Mouse (Mus musculus) kidney, embryonic 14.5 days (tissue): ENCODE data around the gene Prune2. TPM values are rescaled to one million over a fixed set of nuclear protein-coding genes. Genes with fewer than 3 reads are reported as not detected.

Source experiments
- ATAC-seq: fragments of 200-750 bp; cut with Nextera tagmentation; 2 replicates; pipeline ENCODE4 v1.8.0; 2017; ENCODE audit warnings: moderate number of reproducible peaks, mild to moderate bottlenecking, moderate TSS enrichment, moderate library complexity; ENCODE audit not compliant: low FRiP score, low TSS enrichment
- H3K27ac ChIP-seq: fragments of 300-500 bp; sonication (generic); 2 replicates; pipeline ENCODE4 v1.5.1; 2014; ENCODE audit warnings: low read depth, mild to moderate bottlenecking, low read length, moderate library complexity, mixed read lengths
- H3K27me3 ChIP-seq: fragments of 300-500 bp; sonication (generic); 2 replicates; pipeline ENCODE4 v1.6.1; 2014; ENCODE audit warnings: mild to moderate bottlenecking, low read length; ENCODE audit not compliant: control insufficient read depth, insufficient read depth
- H3K36me3 ChIP-seq: fragments of 300-500 bp; sonication (generic); 2 replicates; pipeline ENCODE4 v1.6.1; 2014; ENCODE audit warnings: low read length, mixed read lengths; ENCODE audit not compliant: control insufficient read depth, insufficient read depth
- H3K4me1 ChIP-seq: fragments of 300-500 bp; sonication (generic); 2 replicates; pipeline ENCODE4 v1.6.1; 2014; ENCODE audit warnings: low read length, mixed read lengths; ENCODE audit not compliant: control insufficient read depth, insufficient read depth
- H3K4me2 ChIP-seq: fragments of 300-500 bp; sonication (generic); replicated peaks from 2 replicates; pipeline ENCODE4 v1.6.1; 2014; ENCODE audit warnings: low read depth, mild to moderate bottlenecking, low read length
- H3K4me3 ChIP-seq: fragments of 300-500 bp; sonication (generic); 2 replicates; pipeline ENCODE4 v1.5.1; 2014; ENCODE audit warnings: mild to moderate bottlenecking, low read length
- H3K9ac ChIP-seq: fragments of 300-500 bp; sonication (generic); 2 replicates; pipeline ENCODE4 v1.6.1; 2014; ENCODE audit warnings: low read depth, mild to moderate bottlenecking, low read length, moderate library complexity
- H3K9me3 ChIP-seq: fragments of 300-500 bp; sonication (generic); 2 replicates; pipeline ENCODE4 v1.6.1; 2016; ENCODE audit warnings: low read length; ENCODE audit not compliant: control insufficient read depth
- WGBS: fragments of 180-500 bp; shearing (Covaris S2); extraction: QIAGEN DNeasy Blood & Tissue Kit; methylation state at CpG from one replicate; pipeline ENCODE4 v1.1.7; 2014; 5-methylcytosine and 5-hydroxymethylcytosine counted together
- polyA plus RNA-seq: library from polyadenylated mRNA; unstranded; fragments of >200 nt; fragmentation: Nextera tagmentation; extraction: Ambion mirVana; gene quantifications from 2 replicates; pipeline ENCODE4 v1.2.1, GENCODE M21; 2014

Prune2 gene
- 0.94 and 2.2 TPM in 2 replicates for polyA plus RNA-seq

DNA sequence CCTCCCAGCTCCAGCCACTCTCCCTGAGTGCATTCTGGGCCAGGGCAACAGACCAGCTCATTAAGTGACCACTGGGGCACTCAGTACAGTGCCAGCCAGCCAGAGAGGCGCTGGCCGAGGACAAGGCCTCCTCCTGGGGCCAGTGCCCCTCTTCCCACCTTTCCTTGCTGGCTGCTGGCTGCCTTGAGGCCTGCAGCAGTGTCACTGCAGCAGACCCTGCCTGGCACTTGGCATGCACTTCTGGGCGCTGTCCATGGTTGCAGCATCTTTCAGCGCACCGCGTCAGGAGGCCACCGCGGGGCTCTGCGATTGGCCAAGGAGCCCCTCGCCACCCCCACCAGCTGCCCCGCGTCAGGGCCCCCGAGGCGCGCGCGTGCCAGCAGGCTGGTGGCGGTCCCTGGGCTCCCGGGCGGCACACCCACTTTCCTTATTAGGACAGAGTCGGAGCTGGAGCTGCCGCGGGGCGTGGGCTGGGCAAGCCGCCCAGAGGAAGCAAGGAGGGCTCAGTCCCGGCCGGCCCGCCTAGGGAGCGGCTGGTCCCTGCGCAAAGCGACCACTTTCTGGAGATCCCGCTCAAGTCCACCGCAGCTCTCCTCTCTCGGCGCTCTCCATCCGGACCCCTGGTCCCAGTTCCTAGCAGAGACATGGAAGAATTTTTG, at the start of gene Prune2:
Gene Prune2, plus strand, starts transcription at position 506 of the 659 bp plus-strand sequence.
- Histone ChIP-seq H3K9ac (peak within 1 kb of the TSS; percentile 1; the same call in 1 of the 2 replicates), H3K27ac (no peak within 1 kb of the TSS), H3K4me1 (no peaks in the 10 kb centered on the region; the same call in 1 of the 2 replicates), H3K4me3 (peak within 1 kb of the TSS; percentile 36), H3K27me3 (peaks cover 22% of the 10 kb centered on the region), H3K36me3 (no peaks in the 10 kb centered on the region), H3K4me2 (peak within 1 kb of the TSS; percentile 71), H3K9me3 (no peaks in the 10 kb centered on the region)
- ATAC-seq = peak; percentile 97
- WGBS = 0% methylated on average over 32 of the region's 36 CpGs

DNA sequence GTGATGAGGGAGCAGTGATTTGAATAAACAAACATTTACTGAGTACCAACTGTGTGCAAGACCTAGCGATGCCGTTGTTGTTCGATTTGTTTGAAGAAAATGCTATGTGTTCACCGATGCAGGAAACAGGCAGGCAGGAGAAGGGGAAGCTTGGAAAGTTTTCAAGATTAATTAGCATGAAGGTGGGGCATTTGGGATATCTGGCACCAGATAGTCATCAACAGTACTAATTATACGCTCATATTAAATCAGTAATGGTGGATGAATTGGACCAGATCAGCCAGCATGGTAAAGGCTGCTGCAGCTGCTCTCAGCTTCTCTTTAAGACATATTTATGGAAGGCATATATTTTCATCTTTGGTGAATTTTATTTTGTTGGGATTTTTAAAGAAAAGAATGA, 44.4 kb upstream of the Prune2 start:
- no peak for ATAC-seq
- 80% methylated on average over 5 of the region's 5 CpGs for WGBS
- H3K4me3 ChIP-seq = no peak overlapping the region
- no peaks in the 10 kb centered on the region for H3K36me3 ChIP-seq
- H3K4me1 ChIP-seq = no peaks in the 10 kb centered on the region
- H3K27ac ChIP-seq = no peak overlapping the region
- no peak overlapping the region for H3K4me2 ChIP-seq
- no peaks in the 10 kb centered on the region for H3K27me3 ChIP-seq
- H3K9me3 ChIP-seq = no peaks in the 10 kb centered on the region
- H3K9ac ChIP-seq = no peak overlapping the region

DNA sequence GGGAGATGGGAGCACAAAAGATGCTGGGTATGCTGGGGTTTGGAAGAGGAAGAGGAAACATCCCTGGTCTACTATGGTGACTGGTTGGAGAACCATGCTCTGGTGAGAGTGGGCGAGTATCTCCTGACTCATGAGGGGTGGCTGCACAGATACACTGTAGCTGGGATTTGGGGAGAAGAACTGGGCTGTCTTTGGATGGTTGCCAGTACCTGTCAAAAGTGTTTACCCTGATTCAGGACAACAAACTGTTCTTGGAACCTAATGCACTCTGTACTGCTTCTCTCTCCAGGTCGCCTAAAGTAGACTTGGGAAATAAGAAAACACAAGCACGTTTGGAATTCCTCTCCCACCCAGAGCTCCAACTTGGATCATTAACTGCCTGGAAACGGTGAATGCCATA, 31.4 kb upstream of the Prune2 start:
- ATAC-seq = no peak
- Histone ChIP-seq H3K4me1 (no peaks in the 10 kb centered on the region), H3K27ac (no peak overlapping the region), H3K9me3 (no peaks in the 10 kb centered on the region), H3K36me3 (no peaks in the 10 kb centered on the region), H3K4me3 (no peak overlapping the region), H3K4me2 (no peak overlapping the region), H3K27me3 (no peaks in the 10 kb centered on the region), H3K9ac (no peak overlapping the region)
- 79% methylated on average over 4 of the region's 4 CpGs for WGBS

DNA sequence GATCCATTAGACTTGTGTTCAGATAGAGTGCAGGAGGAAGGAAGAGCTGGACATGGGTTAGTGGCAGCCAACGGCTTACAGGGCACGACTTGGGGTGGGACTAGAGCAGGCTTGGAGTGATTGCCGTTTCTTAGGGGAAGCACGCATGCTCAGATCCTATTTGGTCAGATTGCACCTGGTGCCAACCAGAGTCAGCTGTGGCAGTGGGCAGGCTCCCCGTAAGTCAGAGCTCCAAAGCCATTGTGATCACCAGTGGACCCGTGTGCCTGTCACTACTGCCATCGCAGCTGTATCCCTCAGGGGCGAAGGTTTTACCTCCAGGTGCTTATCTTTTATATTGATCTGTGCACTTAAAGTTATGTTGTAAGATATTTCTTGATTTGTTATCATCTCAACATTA, 21.3 kb upstream of the Prune2 start:
- H3K4me3 ChIP-seq = no peak overlapping the region
- no peak overlapping the region for H3K4me2 ChIP-seq
- no peak overlapping the region for H3K9ac ChIP-seq
- 73% methylated on average over 8 of the region's 8 CpGs for WGBS
- H3K27ac ChIP-seq = no peak overlapping the region
- no peak for ATAC-seq
- H3K27me3 ChIP-seq = no peaks in the 10 kb centered on the region
- H3K4me1 ChIP-seq = no peaks in the 10 kb centered on the region
- H3K36me3 ChIP-seq = no peaks in the 10 kb centered on the region
- H3K9me3 ChIP-seq = no peaks in the 10 kb centered on the region

DNA sequence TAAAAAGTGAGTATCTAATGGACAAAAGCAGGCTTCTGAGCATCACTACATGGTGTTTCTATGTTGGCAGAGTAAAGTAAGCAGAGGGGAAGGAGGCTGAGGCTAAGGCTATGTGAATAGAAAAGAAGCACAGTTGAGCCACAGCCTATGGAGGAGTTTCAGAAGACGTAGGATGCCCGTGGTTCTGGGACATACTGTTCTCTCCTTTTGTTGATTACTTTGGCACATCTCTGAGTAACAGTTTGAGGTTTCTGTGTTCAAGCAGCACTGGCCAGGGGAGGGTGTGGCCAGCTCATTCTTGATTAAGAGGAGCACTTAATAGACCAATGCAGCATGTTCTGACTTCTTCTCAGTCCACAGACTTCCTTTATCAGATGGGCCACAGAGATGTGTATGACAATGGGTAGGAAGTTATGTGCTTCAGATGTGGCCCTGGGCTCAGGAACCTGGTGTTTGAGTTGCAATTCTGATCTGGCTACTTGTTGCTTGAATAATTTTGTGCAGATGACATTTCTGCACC, 7.1 kb upstream of the Prune2 start:
- ATAC-seq = no peak

DNA sequence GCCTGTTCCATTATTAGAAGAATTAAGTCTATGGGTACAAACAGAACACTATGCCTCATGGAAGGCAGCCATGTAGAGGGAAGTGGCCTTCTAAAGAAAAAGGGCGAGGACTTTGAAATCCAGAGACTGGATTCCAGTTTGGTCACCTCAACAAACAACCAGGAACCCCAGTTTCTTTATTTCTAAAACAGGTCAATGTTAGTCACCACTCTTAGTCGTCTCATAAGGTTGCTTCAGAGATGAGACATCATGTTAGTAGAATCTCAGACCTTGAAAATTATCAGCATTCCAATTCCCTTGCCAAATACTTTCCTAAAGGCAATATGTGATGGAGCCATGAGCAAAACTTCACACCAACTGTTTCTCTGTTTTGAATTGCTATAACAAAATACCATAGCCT, 6.6 kb upstream of the Prune2 start:
- ATAC-seq = no peak
- Histone ChIP-seq H3K9ac (no peak overlapping the region), H3K9me3 (no peaks in the 10 kb centered on the region), H3K27ac (no peak overlapping the region), H3K36me3 (no peaks in the 10 kb centered on the region), H3K4me3 (no peak overlapping the region), H3K4me2 (no peak overlapping the region), H3K4me1 (no peaks in the 10 kb centered on the region), H3K27me3 (peaks cover 4% of the 10 kb centered on the region; the same call in 1 of the 2 replicates)
- WGBS = 82% methylated on average over 2 of the region's 2 CpGs

More for the DNA sequence above, 7.1 kb upstream of the Prune2 start:
- WGBS = 91% methylated on average over 2 of the region's 2 CpGs
- Histone ChIP-seq H3K4me3 (no peak overlapping the region), H3K9ac (no peak overlapping the region), H3K4me1 (no peaks in the 10 kb centered on the region), H3K36me3 (no peaks in the 10 kb centered on the region), H3K27ac (no peak overlapping the region), H3K9me3 (no peaks in the 10 kb centered on the region), H3K27me3 (no peaks in the 10 kb centered on the region), H3K4me2 (no peak overlapping the region)

DNA sequence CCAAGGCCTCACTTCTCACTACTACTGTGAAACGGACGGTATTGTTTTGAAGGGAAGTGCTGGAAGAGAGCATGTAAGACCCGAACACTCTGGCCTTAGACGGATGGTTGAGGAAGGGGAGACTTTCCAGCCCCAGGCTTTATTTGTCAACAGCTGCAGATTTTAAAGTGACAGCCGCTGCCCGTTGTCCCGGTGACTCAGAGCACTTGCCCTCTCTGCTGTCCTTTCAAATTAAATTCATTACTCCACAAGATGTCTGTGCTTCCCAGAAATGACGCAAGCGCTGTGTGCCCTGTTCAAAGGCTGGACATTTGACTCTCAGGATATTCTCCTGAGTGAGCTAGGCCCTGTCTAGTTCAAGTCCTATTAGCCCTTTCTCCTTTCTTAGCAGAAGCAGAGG, 5.9 kb upstream of the Prune2 start:
- Histone ChIP-seq H3K27ac (no peak overlapping the region), H3K4me2 (no peak overlapping the region), H3K9ac (no peak overlapping the region), H3K36me3 (no peaks in the 10 kb centered on the region), H3K9me3 (no peaks in the 10 kb centered on the region), H3K4me3 (no peak overlapping the region), H3K4me1 (no peaks in the 10 kb centered on the region), H3K27me3 (peaks cover 11% of the 10 kb centered on the region; the same call in 1 of the 2 replicates)
- WGBS = 66% methylated on average over 9 of the region's 9 CpGs
- no peak for ATAC-seq

DNA sequence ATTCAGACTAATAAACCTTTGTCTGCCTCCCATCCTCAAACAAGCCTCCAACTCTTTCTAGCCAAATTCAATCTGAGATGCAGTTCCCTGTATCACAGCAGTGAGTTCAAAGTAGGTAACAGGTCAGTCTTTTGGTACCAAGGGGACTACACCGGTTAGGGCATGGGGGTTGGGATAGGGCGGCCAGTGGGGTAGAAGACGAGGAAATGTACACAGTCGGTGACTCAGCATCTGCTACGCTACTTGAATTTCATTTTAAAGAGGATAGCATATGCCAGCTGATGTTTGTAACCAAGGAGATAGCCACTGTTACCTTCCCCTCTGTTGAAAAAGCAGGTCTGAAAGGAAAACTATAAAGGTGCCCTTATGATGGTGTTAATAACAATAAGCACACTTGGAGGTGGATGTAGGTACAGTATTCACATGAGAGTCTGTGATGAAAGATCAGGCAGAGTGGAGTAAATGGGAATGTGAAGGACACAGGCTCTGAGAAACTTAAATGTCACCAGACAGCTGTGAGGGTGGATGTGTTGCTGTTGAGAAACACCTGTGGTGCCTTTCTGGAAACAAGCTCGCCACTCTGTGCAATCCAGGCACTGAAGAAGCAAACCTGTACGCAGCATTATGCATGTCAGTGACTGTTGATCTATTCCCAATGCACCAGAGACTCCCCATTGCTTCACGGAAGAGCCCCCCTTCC, 5.1 kb upstream of the Prune2 start:
- no peaks in the 10 kb centered on the region for H3K36me3 ChIP-seq
- no peak overlapping the region for H3K4me3 ChIP-seq
- H3K27me3 ChIP-seq = peaks cover 11% of the 10 kb centered on the region; the same call in 1 of the 2 replicates
- no peaks in the 10 kb centered on the region for H3K9me3 ChIP-seq
- no peak overlapping the region for H3K4me2 ChIP-seq
- no peak overlapping the region for H3K9ac ChIP-seq
- ATAC-seq = no peak
- WGBS = 76% methylated on average over 8 of the region's 8 CpGs
- no peaks in the 10 kb centered on the region for H3K4me1 ChIP-seq
- H3K27ac ChIP-seq = no peak overlapping the region

DNA sequence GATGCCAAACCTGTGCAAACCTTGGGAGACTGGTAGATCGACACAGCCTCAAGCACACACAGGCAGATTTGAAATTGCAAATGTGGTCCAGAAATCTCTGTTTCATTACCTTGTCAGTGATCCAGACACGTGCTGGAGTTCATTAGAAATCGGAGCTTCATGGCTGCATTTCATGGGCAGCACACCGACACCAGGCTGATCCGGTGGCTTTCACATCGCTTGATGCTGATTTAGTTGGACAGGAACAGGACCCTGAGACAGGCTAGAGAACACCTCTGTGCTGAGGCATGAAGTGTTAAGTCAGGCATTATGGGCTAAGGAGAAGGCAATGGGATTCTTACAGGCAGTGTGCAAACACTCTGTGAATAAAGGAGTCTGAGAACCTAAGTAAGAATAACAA, 1.2 kb upstream of the Prune2 start:
- no peak overlapping the region for H3K9ac ChIP-seq
- no peak overlapping the region for H3K4me2 ChIP-seq
- H3K27ac ChIP-seq = no peak overlapping the region
- no peaks in the 10 kb centered on the region for H3K9me3 ChIP-seq
- no peaks in the 10 kb centered on the region for H3K36me3 ChIP-seq
- H3K4me1 ChIP-seq = no peaks in the 10 kb centered on the region; the same call in 1 of the 2 replicates
- ATAC-seq = no peak
- H3K27me3 ChIP-seq = peaks cover 22% of the 10 kb centered on the region
- 74% methylated on average over 6 of the region's 6 CpGs for WGBS
- no peak overlapping the region for H3K4me3 ChIP-seq
